Mouse (Mus musculus): ENCODE measurements at regions not wholly inside any gene's neighbourhood (a gene's known extent, or its start where the extent isn't known, plus 50 kb on each side); places are given as distances from the start of the nearest gene placed in this dataset.

DNA sequence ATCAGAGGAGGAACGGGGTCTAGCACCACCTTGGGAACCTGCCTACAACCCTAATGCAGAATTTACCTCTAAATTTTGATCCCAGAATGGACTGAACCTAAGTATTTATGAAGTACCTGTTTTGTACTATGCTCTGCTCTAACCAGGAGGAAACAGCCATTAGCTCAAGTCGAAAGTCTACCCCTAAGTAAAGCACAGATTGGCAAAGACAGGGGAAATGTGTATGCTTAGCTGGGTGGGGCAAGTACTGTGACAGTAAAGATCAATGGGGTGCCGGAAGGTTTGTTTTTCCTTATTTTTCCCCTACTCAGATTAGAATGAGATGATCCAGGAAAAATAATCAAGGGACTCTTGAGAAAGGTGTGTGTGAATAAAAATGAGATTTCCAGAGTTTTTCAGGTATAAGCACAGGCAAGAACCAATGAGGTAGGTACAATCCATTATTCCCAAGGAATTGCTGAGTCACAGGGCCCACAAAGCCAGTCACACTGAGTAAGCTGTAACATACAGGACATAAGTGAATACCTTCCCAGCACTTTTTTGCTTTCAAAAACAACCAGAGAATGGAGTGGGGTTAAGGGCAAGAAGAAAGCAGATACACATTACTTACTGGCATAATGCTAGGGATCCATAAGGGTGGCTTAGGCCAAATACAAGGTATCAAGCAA is 510.6 kb upstream of the Plxna2 start:
- peak; percentile 25 for DNase-seq (ENCODE audit: low read depth, low spot score)
- 37% methylated on average over 3 of the region's 3 CpGs for WGBS

DNA sequence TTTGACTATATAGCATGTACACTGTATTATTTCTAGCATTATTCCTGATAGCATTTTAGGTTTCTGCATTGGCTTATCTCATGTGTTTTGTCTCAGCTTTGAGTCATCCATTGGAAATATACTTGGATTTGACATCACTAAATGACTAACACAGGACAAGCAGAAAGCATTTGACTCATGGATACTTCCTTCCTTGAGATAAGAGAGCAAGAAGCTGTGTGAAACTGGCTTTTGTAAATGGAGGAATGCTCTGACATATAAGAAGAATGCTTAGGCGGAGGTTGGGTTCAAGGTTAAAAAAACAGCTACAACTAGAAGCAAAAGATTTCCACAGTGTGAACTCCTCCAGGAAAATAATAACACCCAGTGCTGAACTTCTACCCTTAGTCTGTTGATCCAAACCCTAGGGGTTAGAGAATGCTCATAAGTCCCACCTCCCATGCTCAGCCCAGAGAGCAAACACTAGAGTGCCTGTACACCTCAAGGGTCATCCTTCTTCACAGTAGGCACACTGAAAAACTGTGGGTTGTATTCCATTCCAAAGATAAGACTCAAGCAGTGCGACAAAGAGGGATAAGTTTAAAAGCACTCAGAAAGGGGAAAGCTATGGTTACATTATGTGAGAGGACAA is 528.0 kb upstream of the Plxna2 start:
- WGBS, result 63% methylated on average over 2 of the region's 2 CpGs
- DNase-seq (ENCODE audit: low read depth, low spot score), result no peak

DNA sequence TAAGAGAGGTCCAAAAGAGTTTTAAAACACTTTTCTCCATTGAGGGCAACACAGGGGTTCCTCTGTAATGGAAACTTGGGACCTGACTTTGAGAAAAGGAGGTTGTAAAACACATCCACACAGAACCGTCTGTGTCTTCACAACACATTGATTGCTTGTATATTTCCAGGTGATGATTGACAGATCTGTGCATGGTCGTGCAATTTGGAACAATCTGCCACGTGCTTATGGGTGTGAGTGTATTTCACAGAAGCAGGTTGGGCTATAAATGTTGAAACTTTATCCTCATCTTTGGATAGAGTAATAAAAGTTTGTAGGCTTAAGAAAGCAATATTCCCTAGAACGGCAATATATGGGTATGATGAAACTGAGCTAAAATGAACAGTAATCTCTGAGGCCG is 559.5 kb upstream of the Plxna2 start:
- WGBS, result 23% methylated on average over 5 of the region's 5 CpGs
- no peak for DNase-seq (ENCODE audit: low read depth, low spot score)

DNA sequence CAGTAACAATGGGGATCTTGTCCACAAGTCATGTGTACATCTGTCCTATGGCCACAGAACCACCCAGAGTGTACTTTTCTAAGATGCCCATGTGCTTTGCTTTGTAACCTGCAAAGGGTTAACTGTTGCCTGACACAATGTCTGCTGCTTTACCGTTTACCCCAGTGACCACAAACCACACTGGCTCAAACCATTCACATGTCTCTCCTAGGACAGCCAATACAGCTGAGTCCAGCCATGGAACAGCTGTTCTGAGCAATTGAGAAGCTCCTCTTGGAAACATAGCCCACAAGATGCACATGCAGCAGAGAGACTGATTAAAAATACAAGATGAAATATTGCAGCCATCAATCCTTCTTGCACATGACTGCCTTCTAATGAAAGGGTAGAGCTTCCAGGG is 561.5 kb upstream of the Plxna2 start:
- WGBS, result 29% methylated on average over 1 of the region's 1 CpGs
- DNase-seq (ENCODE audit: low read depth, low spot score), result no peak

DNA sequence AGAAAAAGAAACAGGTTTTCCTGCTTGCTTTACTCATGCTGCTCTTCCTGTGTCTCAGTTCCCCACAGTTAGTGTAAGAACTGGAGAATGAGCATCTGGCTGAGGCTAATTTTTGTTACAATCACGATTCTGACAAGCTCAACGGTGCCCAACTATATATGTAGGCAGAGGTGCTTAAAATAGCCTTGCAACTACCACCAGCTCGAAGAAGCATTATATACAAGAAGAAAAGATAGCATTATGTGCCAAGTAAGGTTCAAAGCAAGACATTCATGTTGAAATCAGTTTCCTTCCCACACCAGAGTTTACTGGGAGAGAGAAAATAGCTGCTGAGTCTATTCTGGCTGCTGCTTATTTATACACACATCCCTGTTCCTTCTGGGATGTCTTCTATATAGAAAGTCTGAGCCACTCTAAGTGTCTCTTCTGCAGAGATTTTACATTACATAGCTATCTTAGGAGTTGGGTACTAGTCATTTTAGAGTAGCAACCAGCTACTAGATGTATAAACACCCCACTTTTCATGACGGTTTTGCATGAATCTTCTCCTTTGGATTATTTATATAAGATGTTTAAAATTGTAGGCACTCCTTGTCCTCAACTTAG is 568.2 kb upstream of the Plxna2 start:
- no peak for DNase-seq (ENCODE audit: low read depth, low spot score)
- WGBS, result 58% methylated on average over 4 of the region's 4 CpGs

DNA sequence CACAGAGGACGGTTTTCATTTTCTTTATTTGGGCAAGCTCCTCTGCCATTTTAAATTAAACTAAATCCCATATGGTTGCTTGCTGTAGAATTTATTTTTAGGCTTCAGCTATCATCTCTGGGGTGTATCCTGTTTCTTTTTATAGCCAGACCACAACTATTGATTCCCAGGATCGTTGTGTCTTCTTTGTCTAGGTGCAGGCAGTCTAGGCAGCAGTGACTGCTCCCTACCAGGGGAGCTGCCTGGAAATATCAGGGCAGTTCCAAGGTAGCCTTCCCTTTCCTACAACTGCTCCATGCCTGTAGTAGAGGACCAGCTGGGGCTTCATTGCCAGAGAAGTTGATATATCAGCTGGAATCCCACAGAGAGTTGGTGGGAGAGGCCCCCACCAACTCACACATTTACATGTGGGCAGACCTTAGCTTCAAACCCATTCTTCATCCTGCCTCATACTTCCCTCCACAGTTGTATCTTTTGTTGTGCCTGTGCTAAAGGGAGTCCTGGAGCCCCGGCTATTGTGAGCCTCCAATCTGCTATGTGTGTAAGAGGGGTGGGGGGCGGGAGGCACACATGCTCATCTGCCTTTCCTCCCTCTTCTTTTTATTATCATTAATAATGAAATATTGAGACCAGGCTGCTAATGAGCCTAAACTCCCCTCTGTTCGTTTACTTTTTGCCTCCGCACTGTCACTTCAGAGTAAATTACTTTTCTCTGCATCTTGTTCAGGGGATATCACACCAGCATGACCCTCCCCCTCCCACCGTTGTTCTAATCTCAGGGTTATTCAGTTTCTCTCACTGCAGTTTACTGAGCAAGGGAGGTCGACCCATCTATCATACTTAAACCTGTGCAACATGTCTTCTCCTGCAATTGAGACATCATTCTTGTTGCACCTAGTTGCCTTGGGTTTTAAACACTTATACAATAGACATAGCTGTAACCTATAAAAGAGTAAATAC is 576.3 kb upstream of the Plxna2 start:
- 64% methylated on average over 8 of the region's 8 CpGs for WGBS
- no peak for DNase-seq (ENCODE audit: low read depth, low spot score)

DNA sequence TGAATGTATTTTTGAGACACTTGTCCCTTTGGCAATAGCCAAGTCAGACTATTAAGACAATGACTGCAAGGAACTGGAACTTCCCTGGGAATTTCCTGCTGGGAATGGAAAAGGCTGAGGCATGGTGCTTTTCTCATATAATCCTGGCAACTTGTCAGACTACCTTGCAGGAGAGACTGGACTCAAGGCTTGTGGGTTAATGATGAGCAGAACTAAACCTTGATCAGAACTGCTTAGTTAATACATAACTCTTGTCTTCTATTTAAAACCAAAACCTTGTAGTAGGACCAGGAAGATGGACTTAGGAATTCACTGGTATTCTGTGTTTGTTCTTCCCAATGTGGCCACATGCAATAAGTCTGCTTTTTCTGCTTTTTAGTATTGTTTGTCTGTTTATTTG is 579.3 kb upstream of the Plxna2 start:
- no peak for DNase-seq (ENCODE audit: low read depth, low spot score)

DNA sequence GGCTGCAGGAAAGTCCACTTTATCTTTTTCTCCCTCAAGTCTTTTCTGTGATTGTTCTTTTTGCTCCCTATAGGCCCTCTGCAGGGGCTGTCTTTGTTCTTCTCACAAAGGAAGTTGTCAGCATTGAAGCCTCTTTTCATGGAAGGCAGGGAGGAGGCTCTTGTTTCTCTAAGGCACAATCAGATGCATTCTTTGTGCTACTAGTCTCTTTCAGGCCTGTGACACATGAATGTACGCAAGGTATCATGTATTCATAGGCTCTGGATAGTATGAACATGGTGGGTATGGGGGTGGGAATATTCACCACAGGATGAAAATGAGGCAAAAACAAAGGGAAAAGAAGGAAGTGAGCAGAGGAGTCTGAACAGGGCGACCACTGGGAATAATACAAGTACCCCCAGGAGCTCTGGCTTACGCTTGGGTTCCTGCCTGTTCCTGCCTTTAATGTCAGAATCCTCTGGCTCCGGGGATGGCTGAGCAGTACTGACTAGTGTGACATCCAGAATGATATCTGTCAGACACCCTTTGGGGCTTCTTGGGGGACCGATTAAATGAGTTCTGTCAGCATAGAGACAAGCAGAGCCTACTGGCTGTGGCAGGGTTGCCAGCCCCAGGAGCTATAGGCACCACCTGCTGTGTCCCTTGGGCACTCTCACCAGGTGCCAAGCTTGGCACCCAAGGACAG is 583.7 kb upstream of the Plxna2 start:
- WGBS, result 92% methylated on average over 5 of the region's 5 CpGs
- DNase-seq (ENCODE audit: low read depth, low spot score), result no peak

DNA sequence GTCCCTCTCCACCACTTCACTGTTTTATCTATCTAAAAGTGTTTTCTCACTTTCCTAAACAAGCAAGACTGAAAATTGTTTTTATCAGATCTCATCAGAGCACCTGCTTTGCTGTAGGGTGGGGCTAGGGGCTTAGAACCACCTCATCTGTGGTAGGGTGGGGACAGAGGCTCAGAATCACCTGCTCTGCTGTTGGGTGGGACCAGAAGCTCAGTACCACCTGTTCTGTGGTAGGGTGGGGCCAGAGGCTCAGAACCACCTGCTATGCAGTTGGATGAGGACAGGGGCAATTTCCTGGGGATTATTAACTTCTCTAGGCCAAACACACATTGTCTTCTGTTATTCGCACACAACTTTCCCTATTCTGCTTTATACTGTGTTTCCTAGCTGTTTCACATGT is 585.4 kb upstream of the Plxna2 start:
- DNase-seq (ENCODE audit: low read depth, low spot score), result no peak
- WGBS, result 31% methylated on average over 1 of the region's 1 CpGs

DNA sequence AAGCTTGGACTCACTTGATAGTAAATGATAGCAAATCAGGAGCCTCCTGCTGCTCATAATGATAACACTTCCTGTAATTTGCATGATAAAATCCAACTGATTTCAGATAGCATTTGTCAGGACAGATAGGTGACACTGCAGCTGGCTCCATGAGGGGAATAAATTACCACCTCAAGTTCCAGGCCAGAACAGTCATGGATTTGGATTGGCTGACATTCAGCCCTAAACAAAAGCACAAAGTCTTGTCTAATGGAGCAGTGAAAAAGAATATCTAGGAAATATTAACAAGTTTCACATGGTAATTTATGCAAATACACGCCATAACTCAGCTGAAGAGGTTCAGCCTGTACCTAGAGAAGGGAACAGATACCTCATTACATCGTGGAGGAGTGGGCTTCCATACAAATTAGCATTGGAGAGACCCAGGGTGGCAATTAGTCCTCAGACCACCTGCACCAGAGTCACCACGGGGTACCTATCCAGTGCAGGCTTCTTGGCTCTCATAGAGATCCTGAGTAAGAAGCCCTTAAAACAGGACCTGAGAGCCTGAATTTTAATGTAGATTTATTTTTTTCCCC is 587.3 kb upstream of the Plxna2 start:
- no peak for DNase-seq (ENCODE audit: low read depth, low spot score)
- 75% methylated on average over 3 of the region's 3 CpGs for WGBS

DNA sequence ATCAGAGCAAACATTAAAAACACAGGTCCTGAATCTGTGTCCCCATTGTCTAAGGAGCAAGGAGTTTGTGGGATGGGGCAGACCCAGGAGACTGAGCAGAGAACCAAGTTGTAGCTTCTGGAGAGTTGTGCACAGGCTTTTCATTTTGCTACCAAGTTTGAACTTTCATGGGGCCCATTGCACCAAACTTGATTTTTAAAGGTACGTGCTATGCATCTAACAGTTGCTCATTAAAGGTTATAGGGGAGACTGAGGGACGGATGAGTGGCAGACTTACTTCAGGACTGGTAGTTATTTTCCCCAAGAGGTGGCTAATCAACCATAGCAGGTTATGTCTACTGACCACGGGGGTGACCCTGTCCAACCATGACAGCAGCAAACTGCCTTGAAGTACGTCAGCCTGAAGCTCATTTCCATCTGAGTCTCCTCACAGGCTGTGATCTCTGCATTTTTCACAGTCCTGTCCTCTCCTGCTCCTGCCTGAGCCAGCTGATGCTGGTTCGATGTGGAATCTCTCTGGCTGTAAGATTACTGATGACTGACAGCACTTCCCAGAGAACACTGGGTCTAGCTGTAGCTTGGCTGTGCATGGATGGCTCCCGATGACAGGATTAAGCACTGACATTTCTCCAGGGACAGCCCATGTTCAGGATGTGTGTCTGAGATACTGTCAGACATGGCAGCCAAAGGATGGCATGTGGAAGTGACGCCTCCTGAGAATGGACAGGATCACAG is 590.9 kb upstream of the Plxna2 start:
- WGBS, result 89% methylated on average over 7 of the region's 7 CpGs
- no peak for DNase-seq (ENCODE audit: low read depth, low spot score)

DNA sequence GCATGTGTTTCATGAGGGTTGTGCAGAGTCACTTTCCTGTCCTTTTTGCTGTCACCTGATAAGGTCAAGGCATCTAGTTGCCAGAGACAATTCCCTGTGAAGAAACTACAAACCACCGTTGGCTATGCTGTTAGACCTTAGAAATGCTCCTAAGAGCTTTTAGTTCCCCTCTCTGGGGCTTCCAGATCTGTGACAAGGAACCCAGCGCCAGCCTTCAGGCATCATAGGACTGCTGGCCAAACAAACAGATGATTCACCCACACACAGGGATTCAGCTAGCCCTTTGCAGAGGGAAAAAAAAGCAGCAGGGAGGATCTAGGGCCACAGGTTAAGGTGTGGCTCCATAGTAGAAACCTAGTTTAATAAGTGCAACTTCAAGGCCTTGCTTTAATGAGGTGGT is 591.8 kb upstream of the Plxna2 start:
- DNase-seq (ENCODE audit: low read depth, low spot score), result no peak
- 24% methylated on average over 2 of the region's 2 CpGs for WGBS

DNA sequence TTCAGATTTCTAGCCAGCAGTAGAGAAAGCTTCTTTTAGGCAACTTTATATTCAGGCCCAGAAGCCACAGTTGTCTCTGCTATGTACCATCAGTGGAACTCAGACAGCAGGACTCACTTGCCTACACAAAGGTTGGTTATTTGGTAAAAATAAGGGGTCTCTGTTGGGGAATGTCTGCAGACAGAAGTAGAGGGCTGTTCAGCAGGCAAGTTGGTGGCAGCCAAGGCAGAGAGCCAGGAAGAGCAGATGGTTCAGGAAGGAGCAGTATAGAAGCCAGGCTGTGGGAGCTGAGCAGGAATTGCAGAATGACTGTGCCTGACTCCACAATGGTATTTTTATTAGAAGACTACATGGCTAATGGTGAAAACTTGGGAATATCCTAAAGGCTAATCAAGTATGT is 598.7 kb upstream of the Plxna2 start:
- DNase-seq (ENCODE audit: low read depth, low spot score), result no peak

DNA sequence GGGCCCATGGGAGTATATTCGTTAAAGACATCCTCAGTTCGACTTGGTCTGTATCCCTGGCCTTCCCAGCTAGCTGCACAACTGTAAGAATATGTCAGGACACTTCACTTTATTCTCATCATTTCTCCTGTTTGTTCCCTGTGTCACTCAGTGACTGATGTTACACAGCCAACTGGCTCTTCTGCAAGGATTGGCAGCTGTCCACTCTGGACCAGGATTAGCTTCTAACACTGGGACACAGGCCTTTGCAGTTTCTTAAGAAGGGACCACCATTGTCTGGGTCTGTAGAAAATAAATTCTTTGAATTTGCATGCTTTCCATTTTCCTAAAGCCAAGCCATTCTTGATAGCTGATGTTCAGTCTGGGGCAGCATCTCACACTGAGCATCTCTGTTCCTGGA is 622.1 kb upstream of the Camk1g start:
- DNase-seq (ENCODE audit: low read depth, low spot score), result no peak
- 72% methylated on average over 2 of the region's 2 CpGs for WGBS

DNA sequence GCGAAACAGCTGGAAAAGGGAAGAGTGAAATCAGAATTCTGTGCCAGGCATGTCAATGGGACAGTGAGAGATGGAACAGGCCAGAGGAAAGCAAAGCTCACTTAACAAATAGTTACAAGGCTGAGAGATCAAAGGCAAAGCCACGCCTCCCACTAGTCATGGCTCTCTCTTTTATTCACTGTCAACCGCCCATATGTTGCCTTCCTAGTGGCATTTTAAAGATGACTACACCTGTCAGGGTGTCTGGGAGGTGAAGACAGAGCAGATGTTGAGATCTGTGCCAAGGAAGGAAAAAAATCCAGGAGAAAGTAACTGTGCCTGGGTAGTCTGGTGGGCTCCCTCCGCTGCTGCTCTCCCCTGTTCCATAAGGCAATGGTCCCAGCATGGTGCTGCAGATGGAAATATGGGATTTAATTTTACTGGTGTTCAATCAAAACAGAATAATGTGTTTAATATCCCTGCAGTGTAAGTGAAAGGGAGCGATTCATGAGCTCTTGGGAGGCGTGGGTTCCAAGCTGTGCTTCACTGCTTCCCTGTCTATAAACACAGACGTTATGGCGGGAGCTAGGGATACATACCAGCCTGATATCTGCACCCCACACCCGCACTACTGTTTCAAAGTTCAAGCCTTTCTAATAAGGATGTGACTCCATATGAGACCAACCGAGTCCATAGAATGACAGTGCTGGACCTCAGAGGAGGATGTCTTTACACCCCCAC is 620.0 kb upstream of the Camk1g start:
- DNase-seq (ENCODE audit: low read depth, low spot score), result no peak
- 64% methylated on average over 10 of the region's 10 CpGs for WGBS

DNA sequence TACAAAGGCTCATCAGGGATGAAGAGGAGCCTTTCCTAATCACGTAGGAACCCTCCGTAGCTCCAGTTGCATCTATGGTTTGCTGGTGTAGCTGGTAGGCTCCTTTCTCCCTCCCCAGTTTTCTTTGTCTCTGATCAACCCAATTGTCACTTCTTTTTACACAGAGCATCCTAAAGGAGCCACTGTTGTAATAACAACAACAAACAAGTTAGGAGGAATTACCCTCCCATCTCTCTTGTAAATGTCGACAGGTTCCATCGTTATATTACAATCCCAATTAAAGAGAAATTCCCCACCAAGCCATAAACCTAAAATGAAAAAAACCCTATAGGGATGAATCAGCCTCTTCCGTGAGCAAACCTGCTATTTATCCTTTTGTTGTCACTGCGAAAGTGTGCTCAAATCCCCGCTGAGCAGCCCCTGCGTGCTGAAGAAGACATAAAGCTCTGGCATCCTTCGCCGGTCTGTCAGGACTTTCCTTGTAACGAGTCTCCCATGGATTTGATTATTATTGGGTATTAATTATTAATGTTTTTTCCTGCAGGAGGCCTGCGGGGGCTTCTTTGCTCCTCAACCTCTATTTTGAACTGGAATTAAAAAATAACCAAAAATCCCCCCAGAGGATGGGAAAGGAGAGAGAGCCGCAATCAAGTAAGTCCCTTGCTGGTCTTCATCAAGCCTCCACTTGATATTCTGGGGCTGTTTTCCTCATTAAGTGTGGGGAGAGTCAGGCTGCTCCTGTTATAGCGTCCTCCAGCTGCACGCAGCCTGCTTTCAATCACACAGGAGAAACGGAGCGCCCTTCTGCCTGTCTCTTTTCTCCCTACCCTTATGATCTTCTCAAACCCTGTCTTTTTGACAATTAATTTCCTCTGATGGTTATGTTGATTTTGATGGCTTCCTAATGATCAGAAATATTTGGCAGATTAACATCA is 619.1 kb upstream of the Camk1g start:
- 50% methylated on average over 17 of the region's 17 CpGs for WGBS
- DNase-seq (ENCODE audit: low read depth, low spot score), result no peak

DNA sequence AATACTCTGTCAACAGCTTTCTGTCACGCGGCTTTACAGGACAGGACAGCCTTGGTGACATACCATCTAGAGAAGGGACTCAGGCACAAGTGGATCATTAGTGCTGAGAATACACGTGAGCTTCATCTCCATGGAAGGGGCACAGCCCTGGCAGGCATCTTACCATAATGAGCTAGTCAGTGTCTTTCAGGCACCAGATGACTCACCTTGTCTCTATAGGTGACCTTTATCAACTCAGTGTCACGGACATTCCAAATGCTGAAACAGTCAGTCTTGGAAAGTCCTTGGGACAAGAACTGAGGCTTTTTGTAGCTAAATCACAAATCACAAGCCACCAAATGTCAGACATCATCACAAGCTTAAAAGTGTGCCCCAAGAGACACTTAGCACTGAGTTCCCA is 610.5 kb upstream of the Camk1g start:
- DNase-seq (ENCODE audit: low read depth, low spot score), result no peak
- WGBS, result 84% methylated on average over 4 of the region's 4 CpGs

Measured in large intestine, adult 2 months (tissue).